Mouse (Mus musculus) thymus, postnatal 4 days (tissue): ENCODE data around the gene Pip5k1c.
A peak's percentile ranks its signal among the peaks of the same experiment; 100 is the strongest.

ENCODE experiments used
- DNase-seq: peaks from one replicate; pipeline ENCODE4 v3.0.0; 2021

Gene Pip5k1c

GRCm38 (mm10) chr10:81292554-81293333 is at the start of gene Pip5k1c:
Gene Pip5k1c (plus strand): TSS chr10:81292963.
- peak; percentile 99 for DNase-seq

GRCm38 (mm10) chr10:81244146-81244545 is 48.6 kb upstream of the Pip5k1c start:
- peak; percentile 22 for DNase-seq

- peak; percentile 91 for DNase-seq
Measured at GRCm38 (mm10) chr10:81244595-81244994, 48.2 kb upstream of the Pip5k1c start.

DNA sequence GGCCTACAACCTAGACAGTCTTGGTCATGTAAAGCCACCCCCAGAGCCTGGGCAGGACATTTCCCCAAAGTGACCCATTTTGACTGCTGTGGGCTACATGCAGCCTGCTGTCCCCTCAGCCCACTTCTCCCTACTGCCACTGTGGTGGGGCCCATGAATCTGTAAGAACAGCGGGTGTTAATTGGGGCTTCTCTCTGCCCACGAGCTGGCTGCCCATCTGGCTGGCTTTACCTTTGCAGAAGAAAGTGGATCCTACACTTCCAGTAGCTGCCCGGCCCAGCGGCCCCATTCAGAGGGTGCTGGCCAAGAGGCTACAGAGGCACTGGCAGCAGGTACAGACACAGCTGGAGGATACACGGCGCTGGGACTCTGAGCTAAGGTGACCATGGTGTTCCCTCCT is 47.6 kb upstream of the Pip5k1c start:
- DNase-seq: peak; percentile 24

DNA sequence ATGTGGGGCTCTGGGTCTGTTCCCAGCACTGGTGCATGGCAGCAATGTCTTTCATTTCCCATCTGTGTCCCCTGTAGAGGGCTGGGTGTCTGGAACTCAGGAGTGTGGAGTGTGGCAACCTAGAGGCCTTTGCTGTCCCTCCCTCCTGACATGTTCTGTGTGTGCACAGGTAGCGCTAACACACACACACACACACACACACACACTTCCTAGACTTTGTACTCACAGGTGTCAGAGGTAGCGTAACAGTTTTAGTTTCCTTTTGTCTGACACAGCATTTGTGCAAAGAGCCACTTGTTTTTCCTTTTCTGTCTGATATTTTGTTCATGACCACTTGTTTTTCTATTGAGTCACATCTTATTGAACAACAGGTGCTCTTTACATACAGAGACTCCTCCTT is 45.0 kb upstream of the Pip5k1c start:
- no peak for DNase-seq

GRCm38 (mm10) chr10:81249442-81249841 is 43.3 kb upstream of the Pip5k1c start:
- DNase-seq: no peak

DNA sequence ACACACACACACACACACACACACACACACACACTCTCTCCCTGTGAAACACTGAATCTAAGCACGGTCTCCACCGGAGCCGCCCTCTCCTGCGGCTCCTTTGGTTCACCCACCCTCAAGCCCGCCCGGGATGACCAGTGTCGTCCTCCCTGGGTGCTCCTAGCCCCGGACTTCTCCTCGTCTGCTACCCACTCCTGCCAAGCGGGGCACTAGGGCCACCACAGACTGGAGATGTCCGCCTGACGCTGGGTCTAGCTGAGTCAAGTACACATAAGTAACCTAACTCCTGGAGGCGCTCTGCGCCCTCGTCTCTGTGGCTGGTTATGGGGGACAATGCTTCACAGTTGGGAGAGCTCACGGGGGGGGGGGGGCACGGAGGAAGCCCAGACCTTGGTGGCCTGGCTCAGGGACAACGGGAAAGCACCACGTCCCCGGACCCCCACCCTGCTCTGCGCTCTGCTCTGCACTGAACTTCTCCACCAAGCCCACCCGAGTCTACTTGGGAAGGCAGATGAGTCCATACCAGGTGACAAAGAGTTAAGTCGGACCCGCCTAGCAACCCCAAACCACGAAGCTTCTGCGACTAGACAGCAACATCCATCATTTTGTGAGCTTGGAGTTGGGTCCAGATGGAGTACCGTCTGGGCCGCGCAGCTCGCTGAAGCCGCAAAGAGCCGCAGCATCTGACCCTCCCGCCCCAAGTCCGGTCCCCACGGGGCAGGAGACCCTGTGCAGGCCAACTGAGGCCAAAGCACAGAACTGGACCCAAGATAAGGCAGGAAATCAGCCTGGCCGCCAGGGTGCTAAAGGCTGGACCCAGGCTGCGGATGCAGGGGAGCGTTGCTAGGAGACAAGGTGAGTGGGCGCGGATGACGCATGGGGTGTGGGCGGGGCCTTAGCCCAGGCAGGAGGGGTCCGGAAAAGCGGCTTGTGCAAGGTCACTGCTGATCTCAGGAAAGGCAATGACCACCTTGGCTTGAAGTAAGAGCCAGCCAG is 40.0 kb upstream of the Pip5k1c start, which contains the start of gene Matk:
Matk (plus strand) TSS at position 512 of the 996 bp plus-strand sequence.
- DNase-seq: peak; percentile 74

DNA sequence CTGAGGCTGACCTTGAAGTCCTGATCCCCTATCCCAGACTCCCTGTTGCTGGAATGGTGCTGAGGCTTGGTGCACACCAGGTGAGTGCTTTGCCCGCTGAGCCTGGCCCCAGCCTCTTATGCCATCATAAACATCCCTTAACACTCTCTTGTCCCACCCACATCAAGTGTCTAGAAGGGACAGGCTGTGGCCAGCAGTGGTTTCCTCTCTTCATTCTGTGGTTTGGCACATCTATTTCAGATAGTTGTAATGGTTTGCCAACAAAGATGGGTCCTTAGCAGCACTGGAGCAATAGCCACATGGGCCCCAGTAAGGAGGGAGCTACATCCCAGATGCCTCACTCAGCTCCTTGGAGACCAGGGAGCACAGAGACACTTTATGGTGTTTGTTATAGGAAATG is 37.9 kb upstream of the Pip5k1c start:
- DNase-seq: no peak

DNA sequence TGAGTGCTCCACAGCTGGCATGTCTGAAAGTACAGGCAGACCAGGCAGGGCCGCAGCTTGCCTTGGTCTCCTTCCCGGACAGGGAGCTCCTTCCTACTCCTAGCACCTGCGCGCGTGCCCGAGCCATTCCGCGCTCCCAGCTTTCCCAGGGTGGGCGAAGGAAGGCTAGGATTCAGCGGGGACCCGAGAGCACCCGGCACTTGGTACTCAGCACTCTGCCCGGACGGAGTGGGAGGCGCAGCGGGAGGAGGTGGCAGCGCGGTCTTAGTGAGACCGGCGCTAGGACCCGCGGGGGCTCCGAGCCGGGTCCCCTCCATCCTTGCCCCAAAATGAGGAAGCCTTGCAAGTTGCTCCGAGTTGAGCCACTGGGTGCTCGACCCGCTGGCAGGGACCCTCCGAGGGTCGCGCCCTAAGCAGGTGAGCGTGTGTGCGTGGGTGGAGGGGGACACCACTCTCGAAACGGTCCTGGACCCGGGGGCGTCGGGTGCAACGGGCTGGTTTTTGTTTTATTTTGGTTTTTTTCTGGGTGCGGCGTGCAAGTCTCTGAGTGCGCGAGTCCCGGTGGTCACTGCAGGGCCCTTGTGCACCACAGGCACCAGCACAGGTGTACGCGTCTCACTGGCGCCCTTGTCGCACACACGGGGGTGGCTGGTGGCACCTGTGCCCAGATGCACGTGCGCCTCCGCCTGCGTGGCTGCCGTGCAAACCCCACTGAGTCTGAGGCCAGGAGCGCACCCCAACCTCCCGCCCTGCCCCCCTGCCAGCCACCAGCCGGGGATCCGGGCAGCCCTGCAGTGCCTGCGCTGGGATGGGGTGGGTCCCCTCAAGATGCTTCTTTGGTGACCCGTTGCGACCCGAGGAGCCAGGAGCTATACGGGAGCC is 35.4 kb upstream of the Pip5k1c start:
- peak; percentile 75 for DNase-seq

DNA sequence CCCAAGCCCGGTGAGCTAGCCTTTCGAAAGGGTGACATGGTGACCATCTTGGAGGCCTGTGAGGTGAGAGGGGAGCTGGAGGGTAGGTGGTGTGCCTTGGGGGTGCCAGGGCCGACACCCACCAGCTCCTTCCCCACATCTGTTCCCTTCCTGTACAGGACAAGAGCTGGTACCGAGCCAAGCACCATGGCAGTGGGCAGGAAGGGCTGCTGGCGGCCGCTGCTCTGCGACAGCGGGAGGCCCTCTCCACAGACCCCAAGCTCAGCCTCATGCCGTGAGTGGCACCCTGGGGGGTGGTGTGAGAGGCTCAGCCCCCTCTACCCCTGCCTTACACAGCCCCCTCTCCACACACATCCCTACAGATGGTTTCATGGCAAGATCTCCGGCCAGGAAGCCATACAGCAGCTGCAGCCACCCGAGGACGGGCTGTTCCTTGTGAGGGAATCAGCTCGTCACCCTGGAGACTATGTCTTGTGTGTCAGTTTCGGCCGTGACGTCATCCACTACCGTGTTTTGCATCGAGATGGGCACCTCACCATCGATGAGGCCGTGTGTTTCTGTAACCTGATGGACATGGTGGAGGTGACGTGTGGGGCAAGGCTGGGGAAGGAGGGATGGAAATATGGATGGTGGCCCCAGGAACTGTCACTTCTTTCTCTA is 33.4 kb upstream of the Pip5k1c start:
- DNase-seq: no peak

- DNase-seq: no peak
Measured at GRCm38 (mm10) chr10:81261025-81261424, 31.7 kb upstream of the Pip5k1c start.

DNA sequence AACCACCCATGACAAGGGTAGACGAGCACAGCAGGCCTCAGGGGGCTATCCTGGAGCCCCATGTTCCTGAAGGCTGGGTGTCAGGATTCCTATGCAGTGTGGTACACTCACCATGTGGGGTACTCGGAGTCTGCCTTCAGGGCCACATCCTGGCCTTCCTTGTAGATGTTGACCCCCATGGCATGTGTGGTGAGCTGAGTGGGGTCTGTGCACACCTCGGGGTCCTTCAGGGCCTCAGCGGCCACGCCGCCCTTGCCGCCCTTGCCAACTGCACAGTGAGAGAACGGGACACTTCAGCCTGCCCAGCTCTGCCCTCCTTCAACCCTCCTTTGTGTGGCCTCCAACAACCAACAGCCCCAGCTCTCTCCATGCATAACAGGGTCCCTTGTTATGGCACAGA is 27.2 kb upstream of the Pip5k1c start:
- DNase-seq: no peak

- peak; percentile 99 for DNase-seq
Measured at GRCm38 (mm10) chr10:81266211-81267105, 26.3 kb upstream of the Pip5k1c start, which contains the start of the genes Mrpl54 and Apba3. Gene Mrpl54 (minus strand): TSS chr10:81266934. Gene Apba3 (plus strand): TSS chr10:81266960.

DNA sequence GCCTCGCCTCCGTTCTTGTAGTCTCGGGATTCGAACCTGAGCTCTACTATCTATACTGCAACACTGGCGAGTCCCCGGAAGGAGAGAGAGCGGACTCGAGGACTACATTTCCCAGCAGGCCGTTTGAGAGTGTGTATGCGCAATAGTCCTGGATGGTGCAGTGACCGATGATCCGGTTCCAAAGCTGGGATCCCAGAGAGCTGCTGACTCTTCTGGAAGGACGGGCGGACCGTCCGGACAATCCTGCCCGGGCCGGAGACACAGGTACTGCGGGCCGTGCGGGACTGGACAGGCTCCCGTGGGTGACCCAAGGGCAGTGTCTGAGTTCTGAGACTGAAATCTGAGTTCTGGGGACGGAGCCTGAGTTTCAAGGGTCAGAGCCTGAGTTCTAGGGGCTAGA is 24.7 kb upstream of the Pip5k1c start:
- peak; percentile 73 for DNase-seq

- DNase-seq: no peak
Measured at GRCm38 (mm10) chr10:81268643-81269412, 23.9 kb upstream of the Pip5k1c start.

GRCm38 (mm10) chr10:81272356-81272755 is 20.4 kb upstream of the Pip5k1c start:
- DNase-seq: no peak

GRCm38 (mm10) chr10:81273842-81274241 is 18.9 kb upstream of the Pip5k1c start:
- DNase-seq: no peak

DNA sequence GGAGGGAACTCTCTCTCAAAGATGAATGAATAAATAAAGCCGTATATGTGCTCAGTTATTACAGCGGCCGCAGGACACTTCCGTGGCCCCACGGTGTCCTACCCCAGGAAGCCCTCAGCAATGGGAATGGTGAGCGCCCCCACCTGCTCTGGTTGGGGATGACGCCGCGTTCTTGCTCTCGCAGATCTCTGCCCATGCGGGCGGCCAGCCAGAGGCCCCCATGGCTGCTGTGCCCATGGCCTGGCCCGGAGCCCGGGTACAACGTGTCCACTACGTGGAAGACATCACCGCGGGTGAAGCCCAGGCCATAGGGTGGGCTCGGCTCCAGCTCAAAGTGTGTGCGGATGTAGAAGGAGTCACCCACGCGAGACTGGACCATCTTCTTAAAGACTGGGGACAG is 15.1 kb upstream of the Pip5k1c start:
- DNase-seq: peak; percentile 38

DNA sequence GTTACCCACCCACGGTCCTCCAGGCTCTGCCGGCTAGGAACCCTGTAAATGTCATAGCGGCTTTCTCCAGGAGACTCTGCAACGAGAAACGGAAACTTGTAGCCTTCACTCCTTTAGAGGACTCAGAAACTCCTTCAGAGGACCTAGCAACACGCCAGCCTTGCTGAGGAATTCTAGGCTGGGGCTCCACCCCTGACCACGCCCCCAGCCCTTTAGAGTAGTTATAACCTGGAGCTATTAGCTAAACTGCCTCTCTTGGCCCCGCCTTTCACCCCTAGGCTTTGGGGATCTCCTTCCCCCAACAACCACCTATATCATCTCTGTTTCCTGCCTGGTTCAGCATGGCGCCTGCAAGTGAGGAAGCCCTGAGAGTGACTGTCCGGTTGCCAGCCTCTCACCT is 13.3 kb upstream of the Pip5k1c start:
- peak; percentile 40 for DNase-seq

DNA sequence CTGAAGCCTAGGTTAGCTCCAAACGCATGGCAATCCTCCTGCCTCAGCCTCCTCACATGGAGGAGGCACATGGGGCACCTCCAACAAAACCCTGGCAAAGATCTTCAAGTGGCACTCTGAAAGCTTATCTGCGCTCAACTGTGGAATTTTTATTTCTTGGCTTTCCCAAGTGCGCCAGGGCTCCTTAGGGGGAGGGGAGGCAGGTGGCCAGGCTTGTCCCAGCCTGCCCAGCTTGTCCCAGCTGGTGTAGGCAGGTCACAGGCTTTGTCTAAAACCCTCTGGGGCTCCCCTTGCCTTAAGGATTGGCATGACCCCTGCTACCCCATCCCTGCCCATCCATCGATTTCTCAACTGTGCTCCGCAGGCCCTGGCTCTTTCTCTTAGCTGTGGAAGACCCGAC is 8.6 kb upstream of the Pip5k1c start:
- no peak for DNase-seq
